Mouse (Mus musculus) thymus, adult 2 months (tissue): Measurements from ENCODE around the gene Magea1. TPM values are rescaled to one million over a fixed set of nuclear protein-coding genes. Genes with fewer than 3 reads are reported as not detected.
"Not testable (repeated sequence)": the region's sequence is repeated elsewhere in the genome, so short reads cannot be mapped to it uniquely, and the experiment has no call there.

ENCODE experiments used
- DNase-seq: peaks from one replicate; pipeline ENCODE4 v3.0.0; 2021
- H3K27ac ChIP-seq: fragments of 200-500 bp; 2 replicates; pipeline ENCODE4 v1.5.1; 2012; ENCODE audit warnings: low read length, control low read depth; ENCODE audit not compliant: control insufficient read depth, insufficient read depth
- H3K27me3 ChIP-seq: fragments of 200-500 bp; 2 replicates; pipeline ENCODE4 v1.6.1; 2012; ENCODE audit warnings: mild to moderate bottlenecking, low read length, moderate library complexity, mixed read lengths; ENCODE audit not compliant: control insufficient read depth, insufficient read depth
- H3K36me3 ChIP-seq: fragments of 200-500 bp; 2 replicates; pipeline ENCODE4 v1.6.1; 2012; ENCODE audit warnings: mild to moderate bottlenecking, low read length, moderate library complexity; ENCODE audit not compliant: control insufficient read depth, insufficient read depth
- H3K4me1 ChIP-seq: fragments of 200-500 bp; replicated peaks from 2 replicates; pipeline ENCODE4 v1.6.1; 2012; ENCODE audit warnings: low read length; ENCODE audit not compliant: control insufficient read depth, insufficient read depth
- H3K4me3 ChIP-seq: fragments of 200-500 bp; 2 replicates; pipeline ENCODE4 v1.5.1; 2012; ENCODE audit warnings: mild to moderate bottlenecking, low read length, control low read depth, moderate library complexity; ENCODE audit not compliant: control insufficient read depth, insufficient read depth
- CTCF ChIP-seq: fragments of 200-500 bp; IDR thresholded peaks from 2 replicates; pipeline ENCODE4 v1.5.1; 2012; ENCODE audit warnings: mild to moderate bottlenecking, control low read depth, low read length, moderate library complexity, borderline replicate concordance; ENCODE audit not compliant: control insufficient read depth, poor library complexity, insufficient read depth; ENCODE audit errors: extremely low read depth
- POLR2A ChIP-seq: fragments of 200-500 bp; IDR thresholded peaks from 2 replicates; pipeline ENCODE4 v1.6.1; 2012; ENCODE audit warnings: mild to moderate bottlenecking, low read length, control low read depth, moderate library complexity; ENCODE audit not compliant: control insufficient read depth, poor library complexity, insufficient read depth; ENCODE audit errors: extremely low read depth
- WGBS: fragments of 180-500 bp; shearing (Covaris S2); methylation state at CpG from one replicate; pipeline ENCODE4 v1.1.7; 2018; 5-methylcytosine and 5-hydroxymethylcytosine counted together
- polyA plus RNA-seq: library from polyadenylated mRNA; depleted of rRNA; stranded (reverse); fragments of >200 nt; gene quantifications from 2 replicates; pipeline ENCODE4 v1.2.3, GENCODE M21; 2012; rRNA removed

The Magea1 gene
- not detected in 2 replicates for polyA plus RNA-seq

DNA sequence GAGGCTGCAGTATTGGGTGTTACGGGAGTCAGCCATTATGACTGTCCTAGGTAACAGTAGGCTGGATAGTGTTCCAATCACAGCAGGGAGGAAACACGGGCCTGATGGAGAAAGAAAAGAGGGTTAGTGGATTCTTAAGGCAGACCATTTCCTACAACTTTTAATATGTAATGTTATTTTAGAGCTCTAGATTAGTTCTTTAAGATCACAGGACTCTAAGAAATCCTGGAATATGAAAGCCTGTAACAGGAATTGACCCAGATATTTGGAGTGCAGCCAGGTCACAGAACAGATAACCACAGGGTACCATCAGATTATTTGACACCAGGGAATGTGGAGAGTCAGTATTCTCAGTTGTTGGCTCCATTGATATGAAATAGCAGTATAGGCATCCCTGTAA, at the start of gene Magea1:
Gene Magea1 (minus strand): TSS at position 101 of the 400 bp plus-strand sequence.
- WGBS = 100% methylated on average over 1 of the region's 2 CpGs
- not testable (repeated sequence) for H3K4me1 ChIP-seq, H3K36me3 ChIP-seq, H3K27ac ChIP-seq, H3K27me3 ChIP-seq, H3K4me3 ChIP-seq, DNase-seq

DNA sequence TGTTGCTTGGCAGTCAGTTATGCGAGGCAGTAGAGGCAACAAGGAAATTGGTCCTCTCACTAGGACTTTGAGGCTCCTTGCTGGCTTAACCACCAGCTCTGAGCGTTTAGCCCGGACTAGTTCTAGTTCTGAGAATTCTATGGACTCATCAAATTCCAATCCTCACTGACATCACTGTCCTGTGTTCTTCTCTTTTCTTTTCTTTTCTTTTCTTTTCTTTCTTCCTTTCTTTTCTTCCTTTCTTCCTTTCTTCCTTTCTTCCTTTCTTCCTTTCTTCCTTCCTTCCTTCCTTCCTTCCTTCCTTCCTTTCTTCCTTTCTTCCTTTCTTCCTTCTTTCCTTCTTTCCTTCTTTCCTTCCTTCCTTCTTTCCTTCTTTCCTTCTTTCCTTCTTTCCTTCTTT, 38.7 kb upstream of the Magea1 start, which contains the start of gene Cldn34b2:
Gene Cldn34b2 (minus strand): TSS at position 101 of the 400 bp plus-strand sequence.
- 89% methylated on average over 3 of the region's 3 CpGs for WGBS
- DNase-seq = not testable (repeated sequence)

DNA sequence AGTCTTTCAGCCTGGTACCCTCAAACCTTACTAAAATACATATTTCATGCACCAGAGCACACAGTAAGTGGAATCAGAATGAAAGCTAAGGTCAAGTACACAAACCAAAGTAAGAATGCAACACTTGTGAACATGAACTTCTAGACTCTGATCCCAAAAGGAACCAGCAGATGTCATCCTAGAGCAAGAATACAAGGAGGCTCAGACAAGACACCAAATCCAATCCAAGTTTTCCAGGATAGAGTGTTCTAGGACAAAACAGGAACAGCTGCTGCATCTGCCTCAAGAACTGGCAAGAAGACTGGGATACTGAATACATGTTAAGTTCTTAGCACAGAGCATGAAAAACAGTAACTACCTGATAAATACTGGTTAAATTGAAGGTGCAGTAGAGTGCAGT, 8.4 kb upstream of the Magea1 start:
- TF ChIP-seq POLR2A (no peak), CTCF (no peak)
- Histone ChIP-seq H3K36me3 (no peaks in the 10 kb centered on the region), H3K27ac (no peak overlapping the region), H3K4me3 (no peak overlapping the region), H3K27me3 (no peaks in the 10 kb centered on the region), H3K4me1 (no peaks in the 10 kb centered on the region)
- no peak for DNase-seq

More for the DNA sequence above, 38.7 kb upstream of the Magea1 start, which contains the start of gene Cldn34b2:
- not testable (repeated sequence) for H3K27ac ChIP-seq, H3K4me1 ChIP-seq, H3K27me3 ChIP-seq, H3K4me3 ChIP-seq, H3K36me3 ChIP-seq

DNA sequence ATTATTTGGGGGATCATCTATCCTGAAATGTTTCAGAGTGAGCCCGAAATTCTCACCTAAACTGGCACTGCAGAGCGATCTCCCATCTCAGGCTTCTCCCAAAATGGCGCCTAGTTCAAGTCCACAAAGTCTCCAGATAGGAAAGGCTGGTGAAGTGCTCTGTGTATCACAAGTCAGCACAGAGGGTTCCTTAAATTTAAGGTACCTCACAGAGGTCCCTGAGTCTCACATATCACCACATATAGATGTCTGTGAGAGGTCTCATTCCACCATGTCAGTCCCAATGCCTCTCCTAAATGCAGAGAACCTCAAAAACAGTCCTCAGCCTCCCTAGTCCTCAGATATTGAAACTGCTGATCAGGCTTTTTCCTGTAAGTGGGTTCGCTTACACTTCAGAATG, 4.0 kb upstream of the Magea1 start, which contains the start of gene Magea2:
Gene Magea2 (minus strand): TSS at position 101 of the 400 bp plus-strand sequence.
- H3K27ac ChIP-seq, DNase-seq, H3K4me3 ChIP-seq, H3K36me3 ChIP-seq, H3K4me1 ChIP-seq, H3K27me3 ChIP-seq: not testable (repeated sequence)
- 93% methylated on average over 3 of the region's 4 CpGs for WGBS

DNA sequence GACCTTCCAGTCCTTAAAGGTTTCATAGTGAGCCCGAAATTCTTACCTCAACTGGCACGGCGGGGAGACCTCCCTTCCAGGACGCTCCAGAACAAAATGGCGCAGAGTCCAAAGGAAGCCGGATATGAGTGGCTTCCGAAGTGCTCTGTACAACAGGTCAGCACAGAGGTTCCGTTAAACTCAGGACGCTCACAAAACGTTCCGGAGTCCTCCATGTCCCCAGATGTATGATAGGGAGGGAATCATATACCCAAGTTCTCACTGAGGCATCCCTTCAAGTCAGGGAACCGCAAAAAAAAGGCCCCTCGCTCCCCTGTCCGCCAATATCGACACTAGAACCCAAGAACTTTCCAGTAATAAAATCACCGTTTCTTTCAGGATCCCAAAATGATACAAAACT, 26.5 kb downstream of the Magea1 start, which contains the start of gene Magea5:
Gene Magea5 (minus strand): TSS at position 101 of the 400 bp plus-strand sequence.
- not testable (repeated sequence) for H3K27ac ChIP-seq, DNase-seq, H3K36me3 ChIP-seq, H3K27me3 ChIP-seq, H3K4me1 ChIP-seq, H3K4me3 ChIP-seq
- WGBS = 93% methylated on average over 16 of the region's 16 CpGs

Other genes starting within 250 kb of the Magea1 start
- not detected in 2 replicates for gene Cldn34b1, start 199.5 kb downstream of the Magea1 start, polyA plus RNA-seq
- not detected in 2 replicates for gene Magea6, start 153.8 kb downstream of the Magea1 start, polyA plus RNA-seq
- gene Magea3, start 140.3 kb downstream of the Magea1 start, polyA plus RNA-seq = not detected in 2 replicates
- 0.05 TPM in 1 of 2 replicates, not detected in the other for gene Magea8, start 93.9 kb downstream of the Magea1 start, polyA plus RNA-seq
- gene Magea5, start 26.6 kb downstream of the Magea1 start, polyA plus RNA-seq = not detected in 2 replicates
- not detected in 2 replicates for gene Magea2, start 3.9 kb upstream of the Magea1 start, polyA plus RNA-seq
- gene Cldn34b2, start 38.6 kb upstream of the Magea1 start, polyA plus RNA-seq = 0.11 TPM in 1 of 2 replicates, not detected in the other
- 34.4 and 41.7 TPM in 2 replicates for gene Sat1, start 126.7 kb upstream of the Magea1 start, polyA plus RNA-seq
- 12.7 and 17.8 TPM in 2 replicates for gene Acot9, start 172.7 kb upstream of the Magea1 start, polyA plus RNA-seq